Mouse (Mus musculus): ENCODE results near the gene Lrtm2. TPM values are rescaled to one million over a fixed set of nuclear protein-coding genes. Genes with fewer than 3 reads are reported as not detected.

The Lrtm2 gene
- polyA plus RNA-seq, 1 experiment from 2014 or later: 7.9 TPM

- peak; percentile 81 for ATAC-seq
Observed at GRCm38 (mm10) chr6:119313588-119314375, 16.8 kb downstream of the Lrtm2 start.

GRCm38 (mm10) chr6:119313096-119313495 is 17.5 kb downstream of the Lrtm2 start:
- H3K4me2 ChIP-seq (ENCODE audit: low read length): no peak overlapping the region
- H3K27ac ChIP-seq (ENCODE audit: low read length): 0 out of 2 replicates have a peak overlapping the region, but pooled peaks have one; percentile 52
- WGBS: 59% methylated on average over 3 of the region's 3 CpGs
- H3K9me3 ChIP-seq (ENCODE audit: control insufficient read depth, low read length): no peaks in the 10 kb centered on the region
- no peak overlapping the region for H3K4me3 ChIP-seq (replicated peaks; ENCODE audit: low read length)
- no peaks in the 10 kb centered on the region for H3K36me3 ChIP-seq (ENCODE audit: control insufficient read depth, insufficient read depth)
- H3K27me3 ChIP-seq (replicated peaks; ENCODE audit: control insufficient read depth, insufficient read depth, low read length): no peaks in the 10 kb centered on the region
- no peak for ATAC-seq
- peaks cover 20% of the 10 kb centered on the region for H3K4me1 ChIP-seq (replicated peaks; ENCODE audit: control insufficient read depth, insufficient read depth, low read length)
- no peak overlapping the region for H3K9ac ChIP-seq (replicated peaks; ENCODE audit: low read depth, low read length)

More at GRCm38 (mm10) chr6:119313588-119314375, 16.8 kb downstream of the Lrtm2 start:
- H3K36me3 ChIP-seq (ENCODE audit: control insufficient read depth, insufficient read depth): no peaks in the 10 kb centered on the region
- H3K4me3 ChIP-seq (replicated peaks; ENCODE audit: low read length): no peak overlapping the region
- H3K4me2 ChIP-seq (ENCODE audit: low read length): no peak overlapping the region
- H3K9me3 ChIP-seq (ENCODE audit: control insufficient read depth, low read length): no peaks in the 10 kb centered on the region
- H3K27ac ChIP-seq (ENCODE audit: low read length): 0 out of 2 replicates have a peak overlapping the region, but pooled peaks have one; percentile 52
- H3K27me3 ChIP-seq (replicated peaks; ENCODE audit: control insufficient read depth, insufficient read depth, low read length): no peaks in the 10 kb centered on the region
- H3K4me1 ChIP-seq (replicated peaks; ENCODE audit: control insufficient read depth, insufficient read depth, low read length): peaks cover 26% of the 10 kb centered on the region
- H3K9ac ChIP-seq (replicated peaks; ENCODE audit: low read depth, low read length): no peak overlapping the region
- 53% methylated on average over 14 of the region's 14 CpGs for WGBS

GRCm38 (mm10) chr6:119312381-119312780 is 18.2 kb downstream of the Lrtm2 start:
- H3K4me1 ChIP-seq (replicated peaks; ENCODE audit: control insufficient read depth, insufficient read depth, low read length): peaks cover 20% of the 10 kb centered on the region
- no peak overlapping the region for H3K9ac ChIP-seq (replicated peaks; ENCODE audit: low read depth, low read length)
- no peaks in the 10 kb centered on the region for H3K27me3 ChIP-seq (replicated peaks; ENCODE audit: control insufficient read depth, insufficient read depth, low read length)
- no peak overlapping the region for H3K27ac ChIP-seq (ENCODE audit: low read length)
- H3K4me3 ChIP-seq (replicated peaks; ENCODE audit: low read length): no peak overlapping the region
- 88% methylated on average over 6 of the region's 6 CpGs for WGBS
- no peaks in the 10 kb centered on the region for H3K36me3 ChIP-seq (ENCODE audit: control insufficient read depth, insufficient read depth)
- ATAC-seq: no peak
- no peaks in the 10 kb centered on the region for H3K9me3 ChIP-seq (ENCODE audit: control insufficient read depth, low read length)
- H3K4me2 ChIP-seq (ENCODE audit: low read length): no peak overlapping the region

GRCm38 (mm10) chr6:119310176-119310575 is 20.4 kb downstream of the Lrtm2 start:
- Histone ChIP-seq H3K9me3 (ENCODE audit: control insufficient read depth, low read length) (no peaks in the 10 kb centered on the region), H3K27me3 (replicated peaks; ENCODE audit: control insufficient read depth, insufficient read depth, low read length) (no peaks in the 10 kb centered on the region), H3K27ac (ENCODE audit: low read length) (no peak overlapping the region), H3K36me3 (ENCODE audit: control insufficient read depth, insufficient read depth) (no peaks in the 10 kb centered on the region), H3K4me3 (replicated peaks; ENCODE audit: low read length) (no peak overlapping the region), H3K4me2 (ENCODE audit: low read length) (no peak overlapping the region), H3K4me1 (replicated peaks; ENCODE audit: control insufficient read depth, insufficient read depth, low read length) (peaks cover 20% of the 10 kb centered on the region), H3K9ac (replicated peaks; ENCODE audit: low read depth, low read length) (no peak overlapping the region)
- ATAC-seq: no peak
- WGBS: 71% methylated on average over 9 of the region's 9 CpGs

- Histone ChIP-seq H3K36me3 (ENCODE audit: control insufficient read depth, insufficient read depth) (no peaks in the 10 kb centered on the region), H3K4me1 (replicated peaks; ENCODE audit: control insufficient read depth, insufficient read depth, low read length) (peaks cover 1% of the 10 kb centered on the region; the same call in 1 of the 2 replicates), H3K27me3 (replicated peaks; ENCODE audit: control insufficient read depth, insufficient read depth, low read length) (no peaks in the 10 kb centered on the region), H3K9ac (replicated peaks; ENCODE audit: low read depth, low read length) (no peak overlapping the region), H3K4me3 (replicated peaks; ENCODE audit: low read length) (no peak overlapping the region), H3K9me3 (ENCODE audit: control insufficient read depth, low read length) (no peaks in the 10 kb centered on the region), H3K27ac (ENCODE audit: low read length) (no peak overlapping the region), H3K4me2 (ENCODE audit: low read length) (no peak overlapping the region)
- whole genome bisulfite sequencing: 36% methylated on average over 10 of the region's 10 CpGs
- no peak for ATAC-seq
Observed at GRCm38 (mm10) chr6:119307867-119308413, 22.6 kb downstream of the Lrtm2 start.

- 95% methylated on average over 6 of the region's 6 CpGs for WGBS
- no peaks in the 10 kb centered on the region for H3K4me1 ChIP-seq (replicated peaks; ENCODE audit: control insufficient read depth, insufficient read depth, low read length)
- ATAC-seq: no peak
- H3K9ac ChIP-seq (replicated peaks; ENCODE audit: low read depth, low read length): no peak overlapping the region
- no peak overlapping the region for H3K4me3 ChIP-seq (replicated peaks; ENCODE audit: low read length)
- H3K27me3 ChIP-seq (replicated peaks; ENCODE audit: control insufficient read depth, insufficient read depth, low read length): no peaks in the 10 kb centered on the region
- H3K36me3 ChIP-seq (ENCODE audit: control insufficient read depth, insufficient read depth): no peaks in the 10 kb centered on the region
- H3K9me3 ChIP-seq (ENCODE audit: control insufficient read depth, low read length): no peaks in the 10 kb centered on the region
- no peak overlapping the region for H3K27ac ChIP-seq (ENCODE audit: low read length)
- H3K4me2 ChIP-seq (ENCODE audit: low read length): no peak overlapping the region
Observed at GRCm38 (mm10) chr6:119303331-119303730, 27.2 kb downstream of the Lrtm2 start.

GRCm38 (mm10) chr6:119301310-119301709 is 29.3 kb downstream of the Lrtm2 start:
- no peak overlapping the region for H3K27ac ChIP-seq (ENCODE audit: low read length)
- H3K4me1 ChIP-seq (replicated peaks; ENCODE audit: control insufficient read depth, insufficient read depth, low read length): no peaks in the 10 kb centered on the region
- H3K9me3 ChIP-seq (ENCODE audit: control insufficient read depth, low read length): no peaks in the 10 kb centered on the region
- H3K4me3 ChIP-seq (replicated peaks; ENCODE audit: low read length): no peak overlapping the region
- no peaks in the 10 kb centered on the region for H3K27me3 ChIP-seq (replicated peaks; ENCODE audit: control insufficient read depth, insufficient read depth, low read length)
- ATAC-seq: no peak
- no peak overlapping the region for H3K9ac ChIP-seq (replicated peaks; ENCODE audit: low read depth, low read length)
- WGBS: 93% methylated on average over 3 of the region's 3 CpGs
- no peak overlapping the region for H3K4me2 ChIP-seq (ENCODE audit: low read length)
- H3K36me3 ChIP-seq (ENCODE audit: control insufficient read depth, insufficient read depth): no peaks in the 10 kb centered on the region

GRCm38 (mm10) chr6:119280761-119281160 is 49.8 kb downstream of the Lrtm2 start:
- Histone ChIP-seq H3K36me3 (ENCODE audit: control insufficient read depth, insufficient read depth) (no peaks in the 10 kb centered on the region), H3K4me1 (replicated peaks; ENCODE audit: control insufficient read depth, insufficient read depth, low read length) (0 out of 2 replicates have a peak, but pooled peaks cover 2% of the 10 kb centered on the region), H3K9me3 (ENCODE audit: control insufficient read depth, low read length) (0 out of 2 replicates have a peak, but pooled peaks cover 2% of the 10 kb centered on the region), H3K27ac (ENCODE audit: low read length) (no peak overlapping the region), H3K27me3 (replicated peaks; ENCODE audit: control insufficient read depth, insufficient read depth, low read length) (no peaks in the 10 kb centered on the region), H3K9ac (replicated peaks; ENCODE audit: low read depth, low read length) (no peak overlapping the region), H3K4me2 (ENCODE audit: low read length) (no peak overlapping the region), H3K4me3 (replicated peaks; ENCODE audit: low read length) (no peak overlapping the region)
- ATAC-seq: no peak
- WGBS: 67% methylated on average over 9 of the region's 9 CpGs

- no peak overlapping the region for H3K9ac ChIP-seq (replicated peaks; ENCODE audit: low read depth, low read length)
- H3K27ac ChIP-seq (ENCODE audit: low read length): no peak overlapping the region
- no peaks in the 10 kb centered on the region for H3K27me3 ChIP-seq (replicated peaks; ENCODE audit: control insufficient read depth, insufficient read depth, low read length)
- H3K9me3 ChIP-seq (ENCODE audit: control insufficient read depth, low read length): no peaks in the 10 kb centered on the region
- ATAC-seq: no peak
- 77% methylated on average over 2 of the region's 2 CpGs for WGBS
- H3K4me3 ChIP-seq (replicated peaks; ENCODE audit: low read length): no peak overlapping the region
- H3K36me3 ChIP-seq (ENCODE audit: control insufficient read depth, insufficient read depth): no peaks in the 10 kb centered on the region
- 0 out of 2 replicates have a peak, but pooled peaks cover 2% of the 10 kb centered on the region for H3K4me1 ChIP-seq (replicated peaks; ENCODE audit: control insufficient read depth, insufficient read depth, low read length)
- H3K4me2 ChIP-seq (ENCODE audit: low read length): no peak overlapping the region
Observed at GRCm38 (mm10) chr6:119276713-119277112, 53.9 kb downstream of the Lrtm2 start.
